Mouse (Mus musculus) WW6 (cell line): ENCODE results near the gene Cxcr6.
"Not testable (repeated sequence)": the region's sequence is repeated elsewhere in the genome, so short reads cannot be mapped to it uniquely, and the experiment has no call there.

Experiments
- DNase-seq: peaks from one replicate; pipeline ENCODE4 v3.0.0-alpha.2; 2013; ENCODE audit warnings: low read depth, low spot score

Cxcr6 gene

GRCm38 (mm10) chr9:123806267-123806666 is at the start of gene Cxcr6:
Gene Cxcr6, plus strand, starts transcription at chr9:123806475.
- DNase-seq: no peak

- no peak for DNase-seq
These were observed 49.5 kb upstream of the Cxcr6 start for GRCm38 (mm10) chr9:123756752-123757151.

- no peak for DNase-seq
These were observed 48.9 kb upstream of the Cxcr6 start for GRCm38 (mm10) chr9:123757326-123757725.

- DNase-seq: no peak
These were observed 48.1 kb upstream of the Cxcr6 start for GRCm38 (mm10) chr9:123758156-123758555.

GRCm38 (mm10) chr9:123758645-123759044 is 47.6 kb upstream of the Cxcr6 start:
- no peak for DNase-seq

GRCm38 (mm10) chr9:123760806-123761205 is 45.5 kb upstream of the Cxcr6 start:
- no peak for DNase-seq

- DNase-seq: no peak
These were observed 43.4 kb upstream of the Cxcr6 start for GRCm38 (mm10) chr9:123762886-123763285.

- no peak for DNase-seq
These were observed 42.5 kb upstream of the Cxcr6 start for GRCm38 (mm10) chr9:123763771-123764170.

GRCm38 (mm10) chr9:123766996-123767395 is 39.3 kb upstream of the Cxcr6 start:
- no peak for DNase-seq

GRCm38 (mm10) chr9:123768443-123768842 is 37.8 kb upstream of the Cxcr6 start:
- no peak for DNase-seq

GRCm38 (mm10) chr9:123769532-123769931 is 36.7 kb upstream of the Cxcr6 start:
- no peak for DNase-seq

GRCm38 (mm10) chr9:123773299-123773698 is 33.0 kb upstream of the Cxcr6 start:
- not testable (repeated sequence) for DNase-seq

GRCm38 (mm10) chr9:123788855-123789529 is 17.3 kb upstream of the Cxcr6 start:
- DNase-seq: no peak

GRCm38 (mm10) chr9:123796174-123796573 is 10.1 kb upstream of the Cxcr6 start:
- DNase-seq: no peak

- DNase-seq: no peak
These were observed 4.7 kb upstream of the Cxcr6 start for GRCm38 (mm10) chr9:123801527-123801926.

GRCm38 (mm10) chr9:123802421-123802820 is 3.9 kb upstream of the Cxcr6 start:
- no peak for DNase-seq

GRCm38 (mm10) chr9:123802896-123803295 is 3.4 kb upstream of the Cxcr6 start:
- no peak for DNase-seq

GRCm38 (mm10) chr9:123805241-123805640 is 1.0 kb upstream of the Cxcr6 start:
- no peak for DNase-seq

- no peak for DNase-seq
These were observed 2.3 kb downstream of the Cxcr6 start for GRCm38 (mm10) chr9:123808583-123808982.

GRCm38 (mm10) chr9:123811831-123812230 is 5.6 kb downstream of the Cxcr6 start:
- no peak for DNase-seq

- DNase-seq: no peak
These were observed 8.1 kb downstream of the Cxcr6 start for GRCm38 (mm10) chr9:123814326-123814725.

GRCm38 (mm10) chr9:123814821-123815220 is 8.5 kb downstream of the Cxcr6 start:
- DNase-seq: no peak

- no peak for DNase-seq
These were observed 9.2 kb downstream of the Cxcr6 start for GRCm38 (mm10) chr9:123815444-123815843.

- DNase-seq: no peak
These were observed 9.7 kb downstream of the Cxcr6 start for GRCm38 (mm10) chr9:123815996-123816395.
